Mouse (Mus musculus) lung, postnatal 0 days (tissue): ENCODE data around the gene Olfr506.

Experiments used
- CTCF ChIP-seq: IDR thresholded peaks from 2 replicates; pipeline ENCODE4 v1.5.1; 2016; ENCODE audit warnings: antibody characterized with exemption, mild to moderate bottlenecking
- EP300 ChIP-seq: IDR thresholded peaks from 2 replicates; pipeline ENCODE4 v1.6.1; 2016; ENCODE audit warnings: antibody characterized with exemption, mild to moderate bottlenecking, control low read depth

- TF ChIP-seq CTCF (no peak), EP300 (no peak)
Measured at GRCm38 (mm10) chr7:108610487-108610886, at the start of gene Olfr506.
